Mouse (Mus musculus): Measurements from ENCODE around the gene Itpripl1. TPM values are rescaled to one million over a fixed set of nuclear protein-coding genes. Genes with fewer than 3 reads are reported as not detected.
"Not testable (repeated sequence)": the region's sequence is repeated elsewhere in the genome, so short reads cannot be mapped to it uniquely, and the experiment has no call there.

Gene Itpripl1
- polyA plus RNA-seq (2015; fragmentation: Nextera tagmentation; extraction: Ambion mirVana) = 31.0 and 35.6 TPM in 2 replicates

GRCm38 (mm10) chr2:127143158-127144063, at the start of gene Itpripl1:
Gene Itpripl1, minus strand, starts transcription at chr2:127143442.
- peak; percentile 61 for DNase-seq (ENCODE audit: low spot score)

GRCm38 (mm10) chr2:127189574-127189973, 46.3 kb upstream of the Itpripl1 start:
- DNase-seq (ENCODE audit: low spot score) = no peak

GRCm38 (mm10) chr2:127182598-127183381, 39.5 kb upstream of the Itpripl1 start:
- DNase-seq (ENCODE audit: low spot score) = peak; percentile 89

- peak; percentile 65 for DNase-seq (ENCODE audit: low spot score)
These were observed 23.0 kb upstream of the Itpripl1 start for GRCm38 (mm10) chr2:127166261-127166660.

- DNase-seq (ENCODE audit: low spot score) = no peak
These were observed 22.4 kb upstream of the Itpripl1 start for GRCm38 (mm10) chr2:127165675-127166074.

GRCm38 (mm10) chr2:127145699-127146098, 2.5 kb upstream of the Itpripl1 start:
- no peak for DNase-seq (ENCODE audit: low spot score)

- DNase-seq (ENCODE audit: low spot score) = peak; percentile 12
These were observed 575 bp downstream of the Itpripl1 start for GRCm38 (mm10) chr2:127142577-127143157.

GRCm38 (mm10) chr2:127142031-127142430, 1.2 kb downstream of the Itpripl1 start:
- DNase-seq (ENCODE audit: low spot score) = no peak

GRCm38 (mm10) chr2:127140011-127140410, 3.2 kb downstream of the Itpripl1 start:
- no peak for DNase-seq (ENCODE audit: low spot score)

GRCm38 (mm10) chr2:127139605-127140004, 3.6 kb downstream of the Itpripl1 start:
- DNase-seq (ENCODE audit: low spot score) = no peak

GRCm38 (mm10) chr2:127139094-127139493, 4.1 kb downstream of the Itpripl1 start:
- DNase-seq (ENCODE audit: low spot score) = no peak

- DNase-seq (ENCODE audit: low spot score) = no peak
These were observed 4.8 kb downstream of the Itpripl1 start for GRCm38 (mm10) chr2:127138449-127138848.

GRCm38 (mm10) chr2:127137838-127138420, 5.3 kb downstream of the Itpripl1 start:
- DNase-seq (ENCODE audit: low spot score) = no peak

- no peak for DNase-seq (ENCODE audit: low spot score)
These were observed 6.3 kb downstream of the Itpripl1 start for GRCm38 (mm10) chr2:127136979-127137378.

- DNase-seq (ENCODE audit: low spot score) = not testable (repeated sequence)
These were observed 8.0 kb downstream of the Itpripl1 start for GRCm38 (mm10) chr2:127135255-127135654.

GRCm38 (mm10) chr2:127133621-127134461, 9.4 kb downstream of the Itpripl1 start, which contains the start of gene Ncaph:
Gene Ncaph, minus strand, starts transcription at chr2:127133954.
- peak; percentile 96 for DNase-seq (ENCODE audit: low spot score)

- peak; percentile 41 for DNase-seq (ENCODE audit: low spot score)
These were observed 11.9 kb downstream of the Itpripl1 start for GRCm38 (mm10) chr2:127131353-127131752.

- DNase-seq (ENCODE audit: low spot score) = no peak
These were observed 14.3 kb downstream of the Itpripl1 start for GRCm38 (mm10) chr2:127128926-127129325.

GRCm38 (mm10) chr2:127121591-127122235, 21.5 kb downstream of the Itpripl1 start:
- no peak for DNase-seq (ENCODE audit: low spot score)

GRCm38 (mm10) chr2:127108986-127109385, 34.3 kb downstream of the Itpripl1 start:
- DNase-seq (ENCODE audit: low spot score) = no peak
